Mouse (Mus musculus) thymus, adult 2 months (tissue): ENCODE data around the gene Zyg11a.

Experiments used
- CTCF ChIP-seq: fragments of 200-500 bp; IDR thresholded peaks from 2 replicates; pipeline ENCODE4 v1.5.1; 2012; ENCODE audit warnings: mild to moderate bottlenecking, control low read depth, low read length, moderate library complexity, borderline replicate concordance; ENCODE audit not compliant: control insufficient read depth, poor library complexity, insufficient read depth; ENCODE audit errors: extremely low read depth
- POLR2A ChIP-seq: fragments of 200-500 bp; IDR thresholded peaks from 2 replicates; pipeline ENCODE4 v1.6.1; 2012; ENCODE audit warnings: mild to moderate bottlenecking, low read length, control low read depth, moderate library complexity; ENCODE audit not compliant: control insufficient read depth, poor library complexity, insufficient read depth; ENCODE audit errors: extremely low read depth

- TF ChIP-seq CTCF (no peak), POLR2A (no peak)
These were observed 49.8 kb downstream of the Zyg11a start for GRCm38 (mm10) chr4:108168056-108168455.
